Mouse (Mus musculus) intestine, embryonic 16.5 days (tissue): ENCODE measurements at regions not wholly inside any gene's neighbourhood (a gene's known extent, or its start where the extent isn't known, plus 50 kb on each side); places are given as distances from the start of the nearest gene placed in this dataset.
"Not testable (repeated sequence)": the region's sequence is repeated elsewhere in the genome, so short reads cannot be mapped to it uniquely, and the experiment has no call there.

ENCODE experiments used
- ATAC-seq: fragments of 200-750 bp; cut with Nextera tagmentation; 2 replicates; pipeline ENCODE4 v1.8.0; 2017; ENCODE audit warnings: moderate TSS enrichment, moderate library complexity
- H3K27ac ChIP-seq: fragments of 300-500 bp; sonication (generic); 2 replicates; pipeline ENCODE4 v1.5.1; 2014; ENCODE audit warnings: mild to moderate bottlenecking, low read length
- H3K27me3 ChIP-seq: fragments of 300-500 bp; sonication (generic); replicated peaks from 2 replicates; pipeline ENCODE4 v1.6.1; 2014; ENCODE audit warnings: low read length, control low read depth, mixed read lengths; ENCODE audit not compliant: control insufficient read depth, insufficient read depth
- H3K36me3 ChIP-seq: fragments of 300-500 bp; sonication (generic); 2 replicates; pipeline ENCODE4 v1.6.1; 2014; ENCODE audit warnings: low read length, control low read depth; ENCODE audit not compliant: control insufficient read depth, insufficient read depth
- H3K4me1 ChIP-seq: fragments of 300-500 bp; sonication (generic); 2 replicates; pipeline ENCODE4 v1.6.1; 2014; ENCODE audit warnings: low read length, control low read depth, mixed read lengths; ENCODE audit not compliant: control insufficient read depth, insufficient read depth
- H3K4me2 ChIP-seq: fragments of 300-500 bp; sonication (generic); 2 replicates; pipeline ENCODE4 v1.6.1; 2014; ENCODE audit warnings: low read depth, low read length, control low read depth
- H3K4me3 ChIP-seq: fragments of 300-500 bp; sonication (generic); 2 replicates; pipeline ENCODE4 v1.5.1; 2014; ENCODE audit warnings: mild to moderate bottlenecking, low read length
- H3K9ac ChIP-seq: fragments of 300-500 bp; sonication (generic); 2 replicates; pipeline ENCODE4 v1.6.1; 2014; ENCODE audit warnings: low read depth, low read length
- H3K9me3 ChIP-seq: fragments of 300-500 bp; sonication (generic); 2 replicates; pipeline ENCODE4 v1.6.1; 2016; ENCODE audit warnings: low read length, control low read depth; ENCODE audit not compliant: control insufficient read depth
- WGBS: fragments of 180-500 bp; shearing (Covaris S2); extraction: QIAGEN DNeasy Blood & Tissue Kit; methylation state at CpG from one replicate; pipeline ENCODE4 v1.1.7; 2014; 5-methylcytosine and 5-hydroxymethylcytosine counted together

DNA sequence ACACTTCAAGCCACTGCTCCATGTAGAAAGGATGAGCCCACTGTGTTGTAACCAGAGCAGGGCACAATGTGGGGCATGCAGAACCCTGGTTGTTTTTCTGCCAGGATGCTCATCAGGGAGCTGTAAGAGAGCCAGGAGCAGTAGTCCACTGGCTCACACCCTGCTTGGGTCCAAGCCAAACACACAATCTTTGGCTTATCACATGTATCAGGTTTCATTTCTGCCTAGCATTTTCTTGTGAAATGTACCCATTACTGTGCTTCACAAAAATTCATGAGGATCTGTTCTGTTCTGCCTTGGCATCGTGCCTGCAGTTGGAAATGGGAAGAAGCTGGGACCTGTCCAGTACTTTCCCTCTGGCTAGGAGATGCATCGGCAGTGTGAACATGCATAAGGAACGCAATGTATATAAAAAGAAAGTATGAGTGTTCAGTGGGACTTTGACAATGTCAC is 491.6 kb upstream of the Igfbp3 start:
- Histone ChIP-seq H3K4me1 (no peaks in the 10 kb centered on the region), H3K27ac (no peak overlapping the region), H3K4me3 (no peak overlapping the region), H3K9me3 (no peaks in the 10 kb centered on the region), H3K36me3 (no peaks in the 10 kb centered on the region), H3K4me2 (no peak overlapping the region), H3K27me3 (no peaks in the 10 kb centered on the region), H3K9ac (no peak overlapping the region)
- WGBS, result 73% methylated on average over 3 of the region's 3 CpGs
- no peak for ATAC-seq

DNA sequence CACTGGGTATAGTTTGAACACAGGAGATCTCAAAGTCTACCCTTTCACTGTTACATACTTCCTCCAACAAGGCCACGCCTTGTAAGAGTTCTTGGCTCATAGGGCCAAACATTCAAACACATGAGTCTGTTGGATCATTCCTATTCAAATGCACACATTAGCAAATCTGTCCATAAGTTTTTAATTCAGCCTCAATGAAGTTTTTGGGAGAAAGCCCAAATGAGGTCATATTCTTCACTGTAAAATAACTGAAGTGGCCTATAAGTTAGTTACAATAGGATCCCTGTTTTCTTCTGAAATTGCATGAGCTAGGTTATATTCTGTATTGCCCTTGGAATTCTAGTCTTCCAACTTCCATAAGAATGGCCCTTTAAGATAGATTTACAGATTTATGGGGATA is 483.9 kb upstream of the Igfbp3 start:
- H3K9me3 ChIP-seq, result no peaks in the 10 kb centered on the region
- H3K36me3 ChIP-seq, result no peaks in the 10 kb centered on the region

DNA sequence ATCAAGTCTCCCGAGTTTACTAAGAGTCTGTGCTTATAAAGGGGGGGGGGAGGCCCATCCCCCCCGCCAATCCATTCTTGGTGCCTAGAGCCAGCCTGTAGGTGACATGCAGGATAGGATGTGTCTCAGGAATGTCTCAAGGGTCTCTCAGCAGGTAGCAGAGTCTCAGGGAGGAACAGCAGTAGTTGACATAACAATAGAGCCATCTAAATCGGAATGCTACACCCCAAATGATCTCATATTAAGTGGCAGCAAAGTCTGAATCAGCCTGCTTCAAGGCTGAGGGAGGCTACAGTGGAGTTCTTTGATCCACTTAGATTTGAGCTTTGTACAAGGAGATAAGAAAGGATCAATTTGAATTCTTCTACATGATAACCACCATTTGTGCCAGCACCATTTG is 476.0 kb upstream of the Igfbp3 start:
- H3K27me3 ChIP-seq, H3K9ac ChIP-seq, H3K4me1 ChIP-seq, H3K4me2 ChIP-seq, H3K4me3 ChIP-seq, ATAC-seq, H3K36me3 ChIP-seq, H3K27ac ChIP-seq, H3K9me3 ChIP-seq: not testable (repeated sequence)
- WGBS, result 62% methylated on average over 3 of the region's 3 CpGs

More for the DNA sequence above, 483.9 kb upstream of the Igfbp3 start:
- H3K4me1 ChIP-seq, result no peaks in the 10 kb centered on the region
- no peak overlapping the region for H3K4me2 ChIP-seq
- H3K27me3 ChIP-seq, result no peaks in the 10 kb centered on the region
- no peak overlapping the region for H3K4me3 ChIP-seq
- H3K9ac ChIP-seq, result no peak overlapping the region
- 90% methylated on average over 1 of the region's 1 CpGs for WGBS
- no peak overlapping the region for H3K27ac ChIP-seq
- ATAC-seq, result no peak

DNA sequence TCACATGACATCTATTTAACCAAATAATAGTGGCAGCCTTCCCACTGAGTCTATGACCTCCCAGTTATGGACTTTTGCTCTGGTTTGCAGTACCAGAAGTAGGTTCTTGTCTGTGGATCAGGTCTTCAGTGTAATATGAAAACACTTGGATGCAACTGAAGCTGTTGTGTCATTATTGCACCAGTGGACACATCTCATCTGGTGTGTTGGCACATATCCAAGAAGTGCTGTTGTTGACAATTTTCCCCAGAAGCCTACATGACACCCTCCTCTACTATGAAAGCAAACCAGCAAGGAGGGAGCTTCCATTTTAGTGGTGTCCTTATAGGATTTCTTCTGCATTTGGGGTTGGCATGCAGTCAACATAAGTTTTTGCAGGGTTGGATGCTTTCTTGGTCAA is 459.1 kb upstream of the Igfbp3 start:
- Histone ChIP-seq H3K9ac (no peak overlapping the region), H3K36me3 (no peaks in the 10 kb centered on the region), H3K4me1 (no peaks in the 10 kb centered on the region), H3K27ac (no peak overlapping the region), H3K27me3 (no peaks in the 10 kb centered on the region), H3K4me2 (no peak overlapping the region), H3K9me3 (no peaks in the 10 kb centered on the region), H3K4me3 (no peak overlapping the region)
- ATAC-seq, result no peak

DNA sequence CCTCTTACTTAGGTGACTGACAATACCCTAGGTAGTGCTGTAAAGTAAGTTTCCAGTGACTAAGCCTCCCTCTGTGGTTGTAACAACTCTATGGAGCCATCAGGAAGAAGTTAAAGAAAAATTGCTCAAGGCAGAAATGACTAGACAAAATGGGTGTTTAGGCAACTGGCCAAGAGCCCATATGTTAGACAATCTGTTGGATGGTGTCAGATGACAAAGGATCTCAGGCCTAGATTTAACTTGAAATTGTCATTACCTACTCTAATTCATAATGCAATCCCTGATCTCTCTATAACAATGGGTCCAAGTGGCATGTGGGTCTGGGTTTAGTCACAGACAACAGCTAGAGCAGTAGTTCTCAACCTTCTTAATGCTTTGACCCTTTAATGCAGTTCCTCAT is 416.9 kb upstream of the Igfbp3 start:
- Histone ChIP-seq H3K4me2 (no peak overlapping the region), H3K4me3 (no peak overlapping the region), H3K36me3 (no peaks in the 10 kb centered on the region)

DNA sequence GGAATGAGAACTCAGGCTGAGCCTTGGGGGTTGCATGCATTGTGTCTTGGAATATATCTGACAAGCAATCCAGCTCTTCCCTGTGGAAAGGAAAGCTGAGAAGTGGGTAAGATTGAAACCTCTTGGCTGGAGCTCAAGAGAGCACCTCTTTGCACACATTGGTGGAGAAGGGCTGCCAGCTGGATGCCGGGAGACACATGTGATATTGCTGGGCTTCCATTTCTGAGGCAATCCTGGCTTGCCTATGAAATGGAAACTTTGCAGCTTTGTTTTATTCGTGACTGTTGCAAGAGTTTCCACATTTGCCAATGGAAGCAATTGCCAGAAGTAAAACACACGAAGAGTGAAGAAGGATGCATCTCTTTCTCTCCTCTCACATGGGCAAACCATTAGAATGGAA is 411.5 kb upstream of the Igfbp3 start:
- Histone ChIP-seq H3K27ac (no peak overlapping the region), H3K4me3 (no peak overlapping the region), H3K4me1 (no peaks in the 10 kb centered on the region), H3K27me3 (no peaks in the 10 kb centered on the region), H3K36me3 (no peaks in the 10 kb centered on the region), H3K4me2 (no peak overlapping the region), H3K9me3 (no peaks in the 10 kb centered on the region), H3K9ac (no peak overlapping the region)
- WGBS, result 84% methylated on average over 3 of the region's 3 CpGs
- no peak for ATAC-seq

More for the DNA sequence above, 416.9 kb upstream of the Igfbp3 start:
- Histone ChIP-seq H3K27me3 (no peaks in the 10 kb centered on the region), H3K9ac (no peak overlapping the region), H3K4me1 (no peaks in the 10 kb centered on the region), H3K27ac (no peak overlapping the region), H3K9me3 (no peaks in the 10 kb centered on the region)
- ATAC-seq, result no peak

DNA sequence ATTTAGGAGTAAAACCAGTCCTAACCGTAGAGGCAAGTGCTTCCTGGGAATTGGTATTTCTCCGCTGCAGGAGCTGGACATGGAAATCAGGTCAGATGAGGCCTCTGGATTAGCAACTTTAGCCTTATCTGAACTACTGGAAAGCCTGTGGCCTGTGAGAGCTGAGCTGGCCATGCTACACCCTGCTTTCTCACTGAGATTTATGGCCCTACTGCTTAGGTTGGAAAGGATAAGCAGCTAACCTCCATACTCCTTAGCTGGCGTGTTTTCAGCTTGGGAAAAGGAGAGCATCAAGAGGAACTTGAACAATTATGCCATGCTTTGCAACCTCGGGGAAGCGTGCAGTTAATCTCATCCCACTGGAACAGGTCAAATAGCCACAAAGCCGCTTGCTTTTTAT is 406.6 kb upstream of the Igfbp3 start:
- 31% methylated on average over 6 of the region's 6 CpGs for WGBS
- Histone ChIP-seq H3K27ac (no peak overlapping the region), H3K4me3 (no peak overlapping the region), H3K36me3 (no peaks in the 10 kb centered on the region), H3K9me3 (no peaks in the 10 kb centered on the region), H3K9ac (no peak overlapping the region), H3K27me3 (no peaks in the 10 kb centered on the region), H3K4me1 (no peaks in the 10 kb centered on the region), H3K4me2 (no peak overlapping the region)
- no peak; the same call in 1 of the 2 replicates for ATAC-seq

DNA sequence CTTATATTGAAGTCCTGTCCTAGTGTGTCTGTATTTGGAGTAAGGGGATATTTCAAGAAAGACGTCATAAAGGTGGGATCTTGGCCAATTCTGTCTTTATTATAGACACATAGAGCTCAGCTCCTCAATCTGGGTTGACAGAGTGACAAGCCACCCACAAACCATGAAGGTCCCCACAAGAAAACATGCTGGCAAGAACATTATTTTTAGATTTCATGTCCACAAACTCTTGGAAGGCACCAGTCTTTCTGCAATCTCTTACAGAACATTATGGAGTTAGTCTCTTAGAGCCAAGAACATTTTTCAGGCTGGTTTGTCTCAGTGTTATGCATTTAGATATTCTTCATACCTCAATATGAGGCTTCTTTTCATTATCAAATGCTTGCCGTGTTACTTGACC is 397.0 kb upstream of the Igfbp3 start:
- WGBS, result 71% methylated on average over 2 of the region's 2 CpGs
- ATAC-seq, result no peak

DNA sequence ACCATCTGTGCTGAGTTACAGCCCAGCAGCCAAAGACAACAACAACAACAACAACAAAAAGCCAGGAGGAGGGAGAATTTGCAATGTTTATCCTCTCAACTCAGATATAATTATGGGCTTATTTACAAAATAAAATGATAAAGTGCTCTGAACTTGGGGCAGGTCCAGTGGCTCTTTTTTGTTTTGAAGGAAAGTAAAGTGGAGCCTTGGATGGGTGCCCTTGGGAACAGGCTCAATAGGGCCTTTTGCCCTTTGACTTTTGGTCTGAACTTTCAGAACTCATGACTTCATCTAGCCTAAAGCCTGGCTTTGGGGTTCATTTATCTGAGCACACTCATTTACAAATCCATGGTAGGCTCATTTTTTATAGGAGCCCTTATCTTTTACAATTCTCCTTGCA is 396.2 kb upstream of the Igfbp3 start:
- Histone ChIP-seq H3K9ac (no peak overlapping the region), H3K27ac (no peak overlapping the region)
- ATAC-seq, result no peak

More for the DNA sequence above, 397.0 kb upstream of the Igfbp3 start:
- H3K36me3 ChIP-seq, result no peaks in the 10 kb centered on the region
- no peak overlapping the region for H3K4me2 ChIP-seq
- H3K27me3 ChIP-seq, result no peaks in the 10 kb centered on the region
- H3K4me3 ChIP-seq, result no peak overlapping the region
- H3K4me1 ChIP-seq, result no peaks in the 10 kb centered on the region
- H3K9me3 ChIP-seq, result no peaks in the 10 kb centered on the region
- no peak overlapping the region for H3K9ac ChIP-seq
- H3K27ac ChIP-seq, result no peak overlapping the region

DNA sequence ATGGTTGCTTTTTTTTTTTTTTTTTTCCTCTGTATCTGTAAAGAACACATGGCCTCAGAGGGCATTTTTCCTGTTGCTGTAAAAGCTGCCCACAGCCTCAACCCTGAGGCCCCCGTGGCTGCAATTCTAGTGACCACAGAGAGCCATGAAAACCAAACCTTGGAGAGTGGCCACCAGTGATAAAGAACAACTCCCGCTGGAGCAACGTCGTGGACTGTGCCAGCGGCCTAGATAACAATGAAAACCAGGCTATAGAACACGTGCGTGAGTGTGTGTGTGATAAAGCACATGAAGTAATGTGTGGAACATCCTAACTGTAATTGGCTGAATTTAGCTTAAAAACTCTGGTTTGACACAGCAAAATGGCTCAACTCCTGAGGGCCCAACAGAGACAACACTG is 392.9 kb upstream of the Igfbp3 start:
- Histone ChIP-seq H3K4me1 (no peaks in the 10 kb centered on the region), H3K9me3 (no peaks in the 10 kb centered on the region), H3K9ac (no peak overlapping the region), H3K4me3 (no peak overlapping the region), H3K4me2 (no peak overlapping the region), H3K27me3 (no peaks in the 10 kb centered on the region), H3K27ac (no peak overlapping the region), H3K36me3 (no peaks in the 10 kb centered on the region)
- 84% methylated on average over 7 of the region's 7 CpGs for WGBS
- ATAC-seq, result no peak

More for the DNA sequence above, 396.2 kb upstream of the Igfbp3 start:
- Histone ChIP-seq H3K36me3 (no peaks in the 10 kb centered on the region), H3K4me2 (no peak overlapping the region), H3K4me1 (no peaks in the 10 kb centered on the region), H3K27me3 (no peaks in the 10 kb centered on the region), H3K4me3 (no peak overlapping the region), H3K9me3 (no peaks in the 10 kb centered on the region)
